Mouse (Mus musculus): ENCODE data around the gene Arl15.

Arl15 gene

DNA sequence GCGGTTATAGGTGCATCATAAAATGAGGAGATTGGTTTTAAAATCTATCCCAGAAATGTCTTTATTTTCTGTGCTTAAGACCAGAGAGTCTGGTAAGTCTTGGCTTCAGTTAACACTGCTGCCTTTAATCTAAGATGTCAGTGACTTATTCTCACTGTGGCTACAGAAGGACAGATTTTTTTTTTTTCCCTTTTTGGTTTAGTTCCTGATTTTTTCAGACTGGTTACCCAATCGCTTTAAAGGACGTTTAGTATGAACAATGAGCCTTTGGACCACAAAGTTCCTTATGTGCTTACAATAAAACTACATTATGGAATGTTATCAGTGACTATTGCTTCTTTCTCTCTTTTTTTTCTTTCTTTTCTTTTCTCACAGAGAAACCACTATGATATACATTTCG lies 81.4 kb downstream of the Arl15 start:
- no peak for DNase-seq

DNA sequence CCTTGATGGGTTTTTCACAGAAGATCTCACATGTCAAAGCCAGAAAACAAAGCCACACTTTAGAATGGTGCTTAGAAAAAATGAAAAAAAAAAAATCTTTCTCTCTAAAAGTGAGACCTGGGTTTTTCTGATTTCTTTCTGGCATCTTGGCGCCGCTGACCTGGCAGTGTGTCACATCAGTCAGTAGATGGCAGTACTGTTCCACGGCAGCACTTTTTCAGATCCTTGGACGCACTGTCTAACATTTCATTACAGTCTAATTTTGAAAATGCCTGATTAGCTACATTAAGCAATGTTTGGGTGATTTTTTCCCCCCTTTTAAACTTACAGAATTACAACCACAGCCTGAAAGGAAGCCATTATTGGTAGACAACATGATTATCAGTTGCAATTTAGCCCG lies 83.1 kb downstream of the Arl15 start:
- DNase-seq = peak; percentile 66

DNA sequence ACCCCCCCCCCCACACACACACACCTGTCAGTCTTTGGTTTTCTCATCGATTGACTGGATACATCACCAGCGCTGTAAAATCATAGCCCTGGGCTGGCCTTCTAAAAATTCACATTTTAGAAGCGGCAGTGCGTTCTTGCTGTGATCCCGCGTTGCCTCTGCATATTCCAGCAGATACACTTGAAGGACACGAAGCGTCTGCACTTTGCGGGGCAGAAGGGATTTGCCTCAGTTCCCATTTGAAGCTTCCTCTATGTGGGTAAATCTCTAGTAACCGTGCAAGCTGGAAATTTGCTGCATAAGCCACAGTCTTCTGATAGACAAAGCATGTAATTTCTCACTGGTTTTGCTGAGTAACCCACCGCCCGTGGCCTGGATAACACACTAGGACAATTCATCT lies 84.3 kb downstream of the Arl15 start:
- no peak for DNase-seq

DNA sequence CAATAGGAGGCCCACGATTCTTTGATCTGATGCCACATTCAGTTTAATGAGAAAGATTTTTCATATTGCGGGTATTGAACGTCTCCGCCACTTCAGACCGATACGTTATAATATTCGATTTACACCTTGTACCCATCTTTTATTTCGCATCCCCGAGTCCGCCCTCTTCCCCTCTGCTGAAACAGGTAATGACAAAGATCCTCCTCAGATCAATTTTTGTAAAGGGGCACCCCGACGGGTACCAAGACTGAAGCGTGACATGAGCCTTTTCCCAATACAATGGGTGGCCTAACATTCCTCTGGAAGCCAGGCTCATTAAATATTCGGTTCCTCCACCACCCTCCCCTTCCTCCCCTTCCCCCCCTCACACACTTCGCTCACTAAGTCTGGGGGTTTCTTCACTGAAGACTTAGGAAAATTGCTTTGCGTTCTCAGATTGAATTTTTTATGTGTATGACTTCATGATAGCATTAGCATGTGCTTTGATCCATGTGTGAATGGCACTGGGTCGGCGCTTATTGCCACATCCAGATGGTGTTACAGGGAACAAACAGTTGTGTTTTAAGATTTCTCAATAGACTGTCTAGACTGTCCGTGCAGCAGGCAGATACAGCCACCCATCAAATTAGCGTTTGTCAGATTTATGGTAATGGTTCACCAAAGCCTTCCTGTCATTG lies 85.5 kb downstream of the Arl15 start:
- DNase-seq = no peak

DNA sequence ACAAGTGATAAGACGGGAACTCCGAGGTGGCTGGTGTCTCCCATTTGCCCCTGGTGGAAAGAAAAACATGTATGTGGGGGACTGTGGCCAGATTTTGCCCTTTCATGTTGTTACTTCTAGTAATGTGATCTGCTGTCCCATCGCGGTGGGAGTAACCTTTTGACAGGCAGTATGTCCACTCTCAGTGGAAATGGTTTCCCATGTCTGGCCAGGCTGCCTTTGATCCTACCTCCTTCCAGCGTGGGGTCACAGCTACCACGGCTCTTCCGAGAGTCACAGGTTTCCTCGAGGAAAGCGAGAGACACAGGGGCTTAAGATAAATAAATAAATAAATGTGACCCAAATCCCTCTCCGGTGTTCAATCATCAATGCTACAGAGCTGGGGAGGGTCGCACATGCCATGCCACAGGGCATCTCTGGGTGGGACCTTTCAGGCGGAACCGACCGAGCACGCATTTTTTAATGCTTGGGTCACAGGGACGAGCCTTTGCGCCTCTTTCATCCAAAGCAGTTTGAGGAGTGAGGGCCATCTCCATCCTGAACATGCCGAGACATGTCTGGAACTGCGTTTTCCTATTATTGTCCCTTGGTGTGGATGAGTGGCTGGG lies 86.4 kb downstream of the Arl15 start:
- DNase-seq = no peak

DNA sequence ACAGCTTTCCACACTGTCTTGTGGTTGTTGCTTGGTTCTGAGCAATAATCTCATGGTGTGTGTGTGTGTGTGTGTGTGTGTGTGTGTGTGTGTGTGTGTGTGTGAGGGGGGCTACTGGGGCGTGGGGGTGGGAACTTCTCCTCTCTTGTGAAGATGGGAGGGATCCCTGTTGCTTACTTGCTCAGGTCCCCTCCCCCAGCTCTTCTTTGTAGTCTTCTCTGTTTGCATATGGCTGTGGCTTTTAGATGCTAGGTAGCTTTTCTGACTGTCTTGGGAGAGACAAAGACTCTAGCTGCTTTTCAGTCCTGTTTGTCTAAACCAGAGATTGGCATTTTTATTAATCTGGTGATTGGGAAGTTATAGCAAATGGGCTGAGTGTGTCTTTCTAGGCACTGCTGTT lies 88.7 kb downstream of the Arl15 start:
- DNase-seq = no peak

DNA sequence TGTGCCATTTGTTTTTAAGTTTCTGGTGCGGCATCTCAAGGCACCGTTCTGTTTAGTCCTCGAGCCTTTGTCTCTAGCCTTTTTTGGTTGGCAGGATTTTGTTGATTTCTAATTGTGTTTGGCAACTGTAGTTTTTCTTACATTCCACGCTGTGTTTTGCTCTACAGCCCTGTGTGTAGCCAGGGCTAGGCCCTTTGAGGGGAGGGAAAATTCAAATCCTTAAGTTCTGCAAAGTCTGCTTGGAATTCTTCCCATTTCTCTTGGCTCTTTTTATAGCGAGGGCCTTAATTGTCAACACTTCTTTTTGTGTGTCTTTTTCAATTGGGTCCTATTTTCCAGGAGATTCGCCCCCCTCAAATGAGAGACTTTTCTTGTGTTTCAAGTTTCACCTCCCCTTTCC lies 92.8 kb downstream of the Arl15 start:
- no peak for DNase-seq

DNA sequence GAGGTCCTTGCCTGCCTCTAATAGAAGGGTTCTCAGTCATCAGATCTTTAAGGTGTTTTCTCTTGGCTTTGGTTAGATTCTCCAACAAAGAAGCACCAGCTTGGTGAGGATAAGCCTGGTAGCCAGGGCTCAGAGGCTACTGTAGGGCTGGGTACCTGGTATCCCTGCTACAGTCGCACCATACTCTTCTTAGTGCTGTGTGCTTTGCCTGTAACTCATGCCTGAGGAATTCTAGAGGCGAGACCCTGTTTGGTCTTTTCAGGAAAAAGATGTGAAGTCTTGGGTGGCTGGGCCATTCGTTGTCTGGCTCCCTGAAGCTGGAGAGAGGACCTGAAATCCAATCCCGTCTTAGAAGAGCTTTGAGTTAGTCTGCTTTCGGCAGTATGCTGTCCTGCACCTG lies 93.8 kb downstream of the Arl15 start:
- no peak for DNase-seq

DNA sequence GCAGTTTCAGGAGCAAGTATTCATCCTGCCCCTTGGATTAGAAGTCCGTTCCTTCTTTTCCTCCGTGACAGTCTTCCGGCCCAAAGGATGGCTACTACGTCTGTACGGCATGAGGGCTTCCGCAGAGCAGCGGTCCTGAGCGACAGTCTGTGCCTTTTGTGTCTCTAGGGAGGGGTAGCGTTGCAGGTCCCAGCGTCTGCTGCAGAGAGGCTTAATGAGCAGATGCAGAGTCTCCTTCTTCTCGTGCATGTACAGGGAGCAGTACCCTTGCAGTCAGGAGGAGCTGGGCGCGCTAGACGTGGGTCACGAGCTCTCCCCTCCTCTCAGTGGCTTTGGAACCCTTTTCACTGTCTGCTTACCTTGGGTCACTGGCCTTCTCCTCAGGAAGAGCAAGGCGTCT lies 94.4 kb downstream of the Arl15 start:
- no peak for DNase-seq

DNA sequence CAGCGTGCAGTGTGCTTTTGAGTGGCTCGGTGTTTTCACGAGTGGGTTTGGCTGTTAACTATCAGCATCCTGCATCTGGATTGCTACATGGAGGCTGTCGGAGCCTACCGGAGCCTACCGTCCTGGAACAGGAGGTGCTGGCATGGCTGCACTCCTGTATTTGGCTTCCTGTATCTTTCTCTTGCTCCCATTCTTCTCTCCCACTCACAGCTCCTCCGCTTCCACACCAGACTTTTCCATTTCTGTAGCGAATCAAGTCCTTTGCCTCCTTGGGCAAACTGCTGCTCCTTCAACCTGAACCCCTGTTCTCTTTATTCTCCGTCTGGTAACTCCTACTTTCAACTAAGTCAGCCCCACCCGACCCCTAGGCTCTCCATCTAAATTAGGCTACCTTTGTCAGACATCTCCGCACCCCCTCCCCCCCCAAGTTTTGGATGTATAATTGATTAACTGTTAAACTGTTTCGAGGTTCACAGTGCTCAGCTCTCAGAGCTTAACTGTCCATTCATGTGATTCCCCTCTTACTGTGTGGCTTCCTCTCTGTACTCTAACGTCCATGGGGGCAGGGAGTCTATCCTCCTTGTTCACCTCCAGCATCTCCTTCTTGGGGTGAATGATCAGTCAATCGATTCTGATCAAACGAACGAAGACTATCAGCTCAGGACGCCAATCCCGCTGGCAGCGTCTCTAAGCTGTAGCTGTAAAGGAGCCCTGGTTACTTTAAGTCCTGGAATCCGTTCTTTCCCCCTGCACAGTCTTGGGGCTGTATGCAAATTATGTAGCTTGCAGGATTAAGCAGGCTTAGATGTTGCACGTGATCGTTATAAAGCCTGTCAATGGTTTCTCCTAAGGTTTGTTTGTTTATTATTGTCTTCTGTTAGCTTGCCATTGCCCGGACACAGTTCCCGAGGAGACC lies 95.1 kb downstream of the Arl15 start:
- no peak for DNase-seq

DNA sequence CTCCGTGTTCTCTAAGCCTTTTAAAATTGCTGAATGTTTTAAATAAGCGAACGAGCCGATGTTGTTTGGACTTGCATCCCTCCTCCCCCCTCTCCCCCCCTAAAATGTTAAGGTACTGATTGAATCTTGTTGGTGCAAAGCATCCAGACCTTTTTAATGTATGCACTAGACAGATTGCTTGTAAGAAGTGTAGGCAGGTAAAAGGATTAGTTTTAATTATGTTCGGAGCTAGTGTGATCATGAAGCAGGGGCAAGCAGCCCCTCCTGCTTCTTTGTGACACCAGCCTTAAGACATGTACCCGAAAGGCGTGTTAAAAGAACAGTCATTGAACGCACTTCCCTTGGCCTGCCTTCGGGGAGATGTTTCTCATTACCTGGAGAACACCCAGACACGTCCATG lies 102.4 kb downstream of the Arl15 start:
- DNase-seq = no peak

DNA sequence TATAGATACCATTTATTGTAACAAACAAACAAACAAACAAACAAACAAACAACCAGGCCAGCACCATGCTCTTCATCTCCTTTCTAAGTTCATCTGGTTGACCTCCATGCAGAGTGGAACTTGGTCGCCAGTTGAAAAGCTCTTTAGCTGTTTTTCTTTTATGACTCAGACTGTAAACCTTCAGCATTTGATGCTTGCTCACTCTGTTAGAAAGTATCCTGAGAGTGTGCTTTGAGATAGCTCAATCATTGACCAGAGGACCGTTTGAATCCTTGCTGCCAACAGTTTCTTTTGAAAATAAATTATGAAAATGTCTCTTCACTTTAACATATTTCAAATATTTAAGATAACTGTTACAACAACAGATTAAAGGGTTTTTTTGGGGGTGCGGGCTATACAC lies 103.2 kb downstream of the Arl15 start:
- no peak for DNase-seq

DNA sequence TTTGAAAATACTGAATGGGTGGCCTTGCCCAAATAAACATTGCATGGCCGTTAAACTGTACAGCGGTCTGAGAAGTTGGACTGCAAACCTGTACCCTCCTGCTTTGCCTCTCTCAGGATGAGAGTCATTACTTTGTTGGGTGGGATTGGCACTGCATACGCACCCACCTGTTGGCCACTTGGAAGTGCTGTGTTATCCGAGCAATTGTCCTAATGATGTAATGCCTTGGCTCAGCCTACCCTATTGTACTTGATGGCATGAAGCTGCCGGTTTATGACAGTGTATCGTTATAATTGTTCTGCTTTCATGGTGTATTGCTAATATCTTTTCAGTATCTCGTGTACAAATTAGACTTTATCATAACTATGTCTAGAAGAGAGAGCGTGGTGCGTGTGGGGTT lies 103.6 kb downstream of the Arl15 start:
- no peak for DNase-seq

DNA sequence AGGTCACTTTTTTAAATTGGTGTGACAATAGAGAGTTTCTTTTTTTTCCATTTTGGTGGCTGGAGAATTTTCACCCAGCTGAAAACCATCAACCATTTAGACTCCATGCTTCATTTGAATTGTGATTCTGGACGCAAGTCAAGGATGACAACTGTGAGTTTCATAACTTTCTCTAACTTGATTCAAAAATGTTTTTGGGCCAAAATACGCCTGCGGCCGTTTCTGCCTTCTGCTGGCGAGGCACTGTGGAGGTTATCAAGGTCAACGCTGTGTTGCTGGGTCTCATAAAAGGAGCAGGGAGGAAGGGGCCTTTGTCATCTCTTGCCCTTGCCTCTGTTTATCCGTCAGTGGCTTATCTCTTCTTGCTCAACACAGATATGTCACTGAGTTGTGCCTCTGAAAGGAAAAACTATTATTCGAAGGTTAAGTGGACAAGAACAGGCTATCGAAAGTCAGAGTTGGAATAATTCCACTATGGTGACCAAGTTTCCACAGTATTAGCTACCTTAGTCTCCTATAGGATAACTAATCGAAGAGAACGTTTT lies 106.8 kb downstream of the Arl15 start:
- no peak for DNase-seq

DNA sequence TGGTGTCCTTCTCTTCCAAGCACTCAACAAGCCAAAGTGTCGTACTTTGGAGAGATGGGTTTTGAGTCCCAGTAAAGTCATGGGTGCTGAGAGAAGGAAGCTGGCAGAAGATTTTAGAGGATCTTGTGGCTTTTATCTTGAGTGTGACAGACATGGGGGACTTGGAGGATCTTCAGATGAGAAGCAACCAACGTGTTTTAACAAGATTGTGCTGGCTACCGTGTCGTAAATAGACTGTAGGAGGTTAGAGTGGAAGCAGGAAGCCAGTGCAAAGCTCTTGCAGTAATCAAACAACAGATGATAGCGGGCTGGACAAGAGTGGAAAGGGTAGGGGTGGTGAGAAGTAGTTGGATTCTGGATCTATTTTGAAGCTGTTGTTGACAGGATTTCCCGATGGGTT lies 109.0 kb downstream of the Arl15 start:
- DNase-seq = no peak

DNA sequence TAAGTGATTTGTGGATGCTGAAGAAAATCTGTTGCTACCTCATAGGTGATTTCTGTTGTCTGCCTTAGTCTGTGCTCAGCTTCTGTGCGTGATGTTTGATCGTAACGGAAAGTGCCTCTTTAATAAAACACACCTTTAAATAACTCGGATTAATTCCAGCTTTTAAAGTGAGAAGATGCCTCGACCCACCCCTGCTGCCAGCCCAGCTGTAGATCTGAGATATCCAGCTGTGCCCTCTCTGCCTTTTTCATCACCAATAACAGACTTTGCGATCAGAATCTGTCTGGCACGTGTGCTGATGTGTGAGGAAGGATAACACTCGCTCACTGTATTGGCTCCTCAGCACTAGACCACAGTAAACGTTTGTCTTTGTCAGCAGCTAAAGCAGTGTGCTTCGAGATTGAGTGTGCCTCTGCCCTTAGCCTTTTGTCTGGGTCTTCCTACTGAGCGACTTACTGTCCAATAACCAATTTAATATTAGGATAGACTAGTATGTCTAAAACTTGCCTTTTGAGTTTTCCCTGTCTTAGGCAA lies 117.7 kb downstream of the Arl15 start:
- no peak for DNase-seq

DNA sequence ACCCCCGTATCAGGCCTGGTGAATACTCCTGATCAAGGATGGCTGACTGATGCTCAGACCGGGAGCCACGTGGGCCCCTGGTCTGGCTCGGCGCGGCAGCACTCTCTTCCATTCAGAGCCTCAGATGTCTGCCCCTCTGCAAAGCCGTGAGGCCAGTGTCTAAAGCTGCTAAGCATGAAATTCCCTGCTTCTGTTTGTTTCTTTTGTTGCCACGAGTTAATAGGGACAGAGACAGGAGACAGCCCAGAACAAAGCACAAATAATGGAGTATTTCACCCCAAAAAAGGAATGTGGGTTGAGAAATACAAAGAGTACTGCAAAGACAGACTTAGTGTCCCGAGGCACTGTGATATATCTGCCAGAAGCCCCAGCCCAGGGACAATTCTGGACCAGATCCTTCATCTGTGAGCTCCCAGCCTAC lies 120.3 kb downstream of the Arl15 start:
- no peak for DNase-seq

DNA sequence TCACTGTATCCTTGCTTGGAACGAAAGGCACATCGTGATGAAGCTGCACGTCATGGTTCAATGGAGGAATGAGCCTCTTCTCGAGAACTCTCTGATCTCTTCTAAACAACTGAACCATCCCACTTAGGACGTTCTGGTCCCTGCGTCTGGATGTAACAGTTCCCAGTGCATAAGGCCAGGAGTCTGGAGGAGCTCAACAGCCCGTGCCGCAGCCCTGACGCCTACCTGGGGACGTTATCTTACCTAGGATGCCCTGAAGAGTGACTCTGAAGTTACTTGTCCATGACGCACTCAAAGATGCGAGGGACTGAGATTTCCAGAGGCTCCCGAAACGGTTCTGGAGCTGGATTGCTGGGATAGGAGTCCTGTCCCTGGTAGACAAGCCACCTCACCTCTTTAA lies 121.4 kb downstream of the Arl15 start:
- DNase-seq = no peak

DNA sequence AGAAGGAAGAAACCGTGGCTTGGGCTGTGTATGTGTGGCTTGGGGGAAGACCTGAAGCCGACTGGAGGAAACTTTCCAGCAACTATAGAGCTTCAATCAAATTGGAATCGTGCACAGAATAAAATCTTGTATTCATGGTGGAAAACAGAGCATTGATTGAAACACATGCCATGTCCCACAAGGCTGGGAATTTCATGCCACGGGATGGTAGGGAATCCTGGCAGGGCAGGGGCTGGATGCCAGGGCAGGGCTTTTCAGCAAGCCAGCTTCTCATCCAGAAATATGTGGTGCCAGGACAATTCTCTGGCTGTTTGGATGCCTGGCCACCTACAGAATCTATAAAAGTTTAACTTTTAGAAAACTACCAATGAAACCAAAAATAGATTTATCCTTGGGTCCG lies 122.5 kb downstream of the Arl15 start:
- DNase-seq = peak; percentile 29

DNA sequence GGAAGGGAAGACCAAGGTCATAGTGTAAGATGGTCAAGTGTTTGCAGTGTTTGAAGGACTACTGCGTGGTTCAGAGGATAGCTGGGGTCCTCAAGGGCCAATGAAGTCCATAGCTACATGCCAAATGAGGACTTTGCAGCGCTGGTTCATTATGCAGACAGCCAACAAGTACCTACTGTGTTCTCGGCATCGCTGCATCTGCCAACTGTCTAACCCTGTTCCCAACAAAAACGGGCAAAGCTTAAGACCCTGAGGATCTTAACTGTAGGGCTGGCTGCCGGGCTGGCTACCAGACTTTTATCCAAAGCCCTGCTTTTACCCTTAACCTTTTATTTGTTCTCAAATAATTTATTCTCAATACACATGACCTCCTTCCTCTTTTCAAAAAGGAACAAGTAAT lies 123.1 kb downstream of the Arl15 start:
- no peak for DNase-seq

DNA sequence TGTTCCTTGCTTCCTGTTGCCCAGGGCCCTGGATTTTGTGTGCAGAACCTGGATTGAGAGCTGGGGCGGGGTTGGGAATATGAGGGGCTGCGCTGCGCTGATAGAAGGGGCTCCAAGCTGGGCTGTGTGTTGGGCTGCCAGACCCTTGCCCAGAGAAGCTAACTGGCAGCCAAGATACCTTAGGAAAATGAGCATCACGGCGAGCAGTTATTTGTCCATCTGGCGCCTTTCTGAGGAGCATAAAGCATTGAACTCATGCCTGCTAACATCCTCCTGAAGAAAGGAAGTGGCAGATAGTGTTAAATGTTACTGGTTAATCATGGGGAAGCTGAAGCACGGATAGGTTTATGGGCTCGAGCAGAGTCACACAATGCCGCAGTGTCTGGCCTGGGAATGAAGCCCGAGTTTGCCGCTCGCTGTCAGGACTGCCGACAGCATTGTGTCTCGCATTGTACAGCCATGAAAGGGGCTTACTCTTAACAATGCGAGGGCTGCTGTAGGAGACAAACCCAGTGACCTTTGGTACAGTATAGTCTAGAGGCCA lies 123.6 kb downstream of the Arl15 start:
- DNase-seq = peak; percentile 37

DNA sequence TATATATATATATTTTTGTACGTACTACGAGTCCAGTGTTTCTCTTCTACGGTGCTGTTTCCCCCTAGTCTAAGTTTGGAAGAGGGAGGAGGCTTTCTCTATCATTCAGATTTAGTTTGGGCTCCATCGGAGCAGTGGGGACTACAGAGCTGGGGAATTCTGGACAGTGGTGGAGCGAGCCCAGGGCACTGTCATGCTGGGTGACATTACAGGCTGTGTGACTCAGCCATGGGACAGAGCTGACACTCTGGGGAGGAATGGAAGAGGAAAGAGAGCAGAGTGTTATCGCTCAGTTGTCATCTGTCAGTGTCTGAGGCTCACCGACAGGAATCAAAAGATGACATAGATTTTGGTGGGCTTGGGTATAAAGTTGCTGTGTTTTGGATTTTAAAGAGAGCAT lies 124.4 kb downstream of the Arl15 start:
- DNase-seq = no peak

DNA sequence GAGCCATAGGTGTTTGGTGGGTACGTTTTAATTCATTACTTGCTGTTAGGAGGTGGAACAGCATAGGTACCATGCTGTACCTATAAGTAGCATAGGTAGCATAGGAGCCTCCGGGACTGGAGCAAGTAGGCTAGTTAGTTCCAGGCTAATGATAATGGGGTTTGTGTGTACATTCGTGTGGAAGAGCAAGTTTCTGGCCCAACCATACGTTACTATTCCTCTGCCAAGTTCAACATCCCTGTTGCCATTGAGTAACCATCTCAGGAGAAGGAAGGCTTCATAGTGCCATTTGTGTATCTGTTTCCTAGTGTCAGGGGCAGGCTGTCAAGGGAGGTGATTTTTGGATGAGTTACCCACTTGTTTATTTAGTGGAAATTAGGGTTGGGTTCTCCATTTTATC lies 141.4 kb downstream of the Arl15 start:
- DNase-seq = no peak

Measured in cerebellum, adult 8-10 months (tissue).